Mouse (Mus musculus): ENCODE data around the gene Naa50.

- TF ChIP-seq GATA1 (IDR thresholded peaks at IDR 0.05; ENCODE audit: low read length) (no peak), TAL1 (IDR thresholded peaks at IDR 0.05; ENCODE audit: low read length) (no peak)
Measured at GRCm38 (mm10) chr16:44101181-44101710, 38.4 kb upstream of the Naa50 start.
